Mouse (Mus musculus) ES-Bruce4 (cell line): ENCODE measurements around the gene Unc5b.

Source experiments
- CTCF ChIP-seq: IDR thresholded peaks from one replicate; pipeline ENCODE4 v1.8.1; 2011; ENCODE audit warnings: low read depth, low read length
- POLR2A ChIP-seq: IDR thresholded peaks from one replicate; pipeline ENCODE4 v1.8.1; 2011; ENCODE audit warnings: low read length; ENCODE audit not compliant: insufficient read depth

DNA sequence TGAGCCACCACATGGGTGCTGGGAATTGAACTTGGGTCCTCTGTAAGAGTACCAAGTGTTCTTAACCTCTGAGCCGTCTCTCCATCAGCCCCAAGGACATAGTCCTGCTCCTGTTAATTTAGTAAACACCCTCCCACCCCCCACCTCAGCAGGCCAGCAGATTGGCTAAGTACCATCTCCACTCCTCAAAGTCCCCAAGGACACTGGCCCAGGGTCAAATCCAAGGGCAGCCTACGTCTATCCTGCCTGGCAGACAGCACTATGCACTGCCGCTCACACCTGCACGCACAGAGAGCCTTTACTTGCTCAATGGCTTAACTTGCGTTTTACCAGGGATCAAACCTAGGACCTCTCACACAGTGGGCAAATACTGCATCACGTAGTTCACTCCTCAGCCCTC lies 88.4 kb downstream of the Unc5b start:
- TF ChIP-seq CTCF (no peak), POLR2A (no peak)
